Mouse (Mus musculus) spleen, embryonic (tissue): ENCODE measurements around the gene Cyfip2.

Experiments used
- CTCF ChIA-PET: fragments of 350-600 bp; sonication (Branson Sonifier 250); formaldehyde crosslinking; loops from one replicate; lab custom pipeline; 2022; lab: Charles Lee

Gene Cyfip2

DNA sequence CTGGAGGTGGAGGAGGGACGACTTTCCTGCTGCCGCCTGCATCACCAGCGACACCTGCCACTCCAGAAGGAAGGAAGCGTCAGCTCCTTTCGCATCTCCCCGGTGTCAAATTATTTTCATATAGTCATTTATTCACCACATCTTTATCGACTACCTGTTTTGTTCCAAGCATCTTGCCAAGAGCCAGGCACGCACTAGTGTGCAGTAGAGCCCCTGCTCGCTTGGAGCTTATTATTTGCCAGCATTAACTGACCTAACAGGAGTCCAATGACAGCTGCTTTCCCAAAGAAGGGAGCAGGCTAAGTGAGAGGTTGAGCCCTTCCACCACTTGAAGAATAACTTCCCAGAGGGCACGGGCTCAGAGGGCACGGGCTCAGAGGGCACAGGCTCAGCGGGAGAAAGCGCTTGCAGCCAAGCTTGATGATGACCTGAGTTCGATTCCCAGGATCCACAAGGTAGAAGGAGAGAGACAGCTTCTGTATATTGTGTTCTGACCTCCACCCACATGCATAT, at the start of gene Cyfip2:
Gene Cyfip2 (minus strand): TSS at position 337 of the 513 bp plus-strand sequence.
- CTCF ChIA-PET, result interaction anchor here (0.7 to 1.1 kb wide), 2 partner anchors 30 to 40 kb away, joined by 3 to 9 read pairs; no protein-coding TSS in a partner anchor

DNA sequence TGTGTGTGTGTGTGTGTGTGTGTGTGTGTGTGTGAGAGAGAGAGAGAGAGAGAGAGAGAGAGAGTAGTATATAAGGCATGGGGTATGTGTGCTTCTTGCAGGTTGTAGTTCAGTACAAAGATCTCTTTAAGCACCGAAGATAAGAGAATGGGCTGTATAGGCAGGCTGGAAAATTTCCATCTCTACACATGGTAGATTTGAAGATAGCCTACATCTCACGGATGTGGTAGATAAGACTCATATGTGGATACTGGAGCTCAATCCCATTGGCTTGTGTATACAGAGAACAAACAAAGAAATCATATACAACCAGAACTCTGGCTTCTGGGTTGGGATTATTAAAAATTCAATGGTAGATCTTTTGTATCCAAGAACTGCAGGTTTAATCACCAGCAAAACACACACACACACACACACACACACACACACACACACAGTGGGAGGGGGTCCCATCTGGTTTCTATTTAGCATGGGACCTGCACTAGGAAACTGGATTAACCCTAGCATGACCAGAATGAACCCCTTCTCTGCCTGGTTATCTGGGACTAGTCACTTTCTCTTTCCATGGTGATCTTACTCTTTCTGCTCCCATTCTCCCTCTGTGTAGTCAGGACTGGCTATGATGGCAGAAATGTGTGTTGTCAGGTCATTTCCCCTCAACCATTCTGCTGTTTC, 48.5 kb upstream of the Cyfip2 start:
- CTCF ChIA-PET, result no interaction called here

GRCm38 (mm10) chr11:46358369-46358768, 45.7 kb upstream of the Cyfip2 start:
- CTCF ChIA-PET, result interaction anchor here (0.6 kb wide), 1 partner anchor 295 kb away, joined by 4 read pairs; no protein-coding TSS in a partner anchor

- CTCF ChIA-PET, result interaction anchor here (0.6 to 1.1 kb wide), 2 partner anchors 13 to 28 kb away, joined by 3 read pairs; no protein-coding TSS in a partner anchor
These were observed 37.2 kb upstream of the Cyfip2 start for GRCm38 (mm10) chr11:46349681-46350410.

DNA sequence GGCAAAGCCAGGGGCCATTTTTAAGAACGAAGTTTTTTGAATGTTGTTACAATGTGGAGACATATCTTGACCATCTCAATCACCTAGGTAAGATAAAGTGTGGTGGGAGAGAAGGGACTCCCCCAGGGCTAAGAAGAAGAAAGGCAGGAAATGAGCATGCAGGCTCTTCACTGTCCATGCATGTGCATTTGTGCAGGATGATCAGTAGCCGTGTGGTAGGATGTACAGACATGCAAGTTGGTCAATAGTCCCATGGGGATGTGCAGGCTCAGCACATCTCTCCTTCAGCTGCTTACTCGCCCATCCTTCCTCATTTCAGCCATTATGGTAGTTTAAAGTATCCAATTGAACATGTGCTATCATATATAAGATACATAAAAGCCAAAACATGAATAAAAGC, 35.8 kb upstream of the Cyfip2 start:
- CTCF ChIA-PET, result interaction anchor here (0.6 to 0.7 kb wide), 2 partner anchors 15 to 52 kb away, joined by 3 to 5 read pairs; no protein-coding TSS in a partner anchor

DNA sequence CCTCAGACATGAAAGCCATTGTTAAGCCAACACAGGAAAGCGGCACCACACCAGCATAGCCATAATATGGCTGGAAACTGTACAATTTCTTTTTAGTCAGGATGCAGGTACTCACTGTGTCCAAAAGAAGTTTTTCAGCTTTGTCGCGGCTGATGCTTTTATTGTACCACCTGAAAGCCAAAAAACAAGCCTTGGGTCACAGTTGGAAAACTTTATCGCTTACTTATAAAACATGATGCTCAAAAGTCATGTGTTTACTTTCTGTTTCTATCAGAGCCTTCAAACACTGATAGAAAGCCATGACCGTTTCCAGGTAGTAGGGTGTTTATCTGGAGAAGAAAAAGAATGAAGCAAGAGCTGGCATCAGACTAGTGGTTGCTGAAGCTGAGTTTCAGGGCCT, 35.1 kb upstream of the Cyfip2 start:
- CTCF ChIA-PET, result interaction anchor here (0.7 kb wide), 1 partner anchor 16 kb away, joined by 3 read pairs; no protein-coding TSS in a partner anchor

DNA sequence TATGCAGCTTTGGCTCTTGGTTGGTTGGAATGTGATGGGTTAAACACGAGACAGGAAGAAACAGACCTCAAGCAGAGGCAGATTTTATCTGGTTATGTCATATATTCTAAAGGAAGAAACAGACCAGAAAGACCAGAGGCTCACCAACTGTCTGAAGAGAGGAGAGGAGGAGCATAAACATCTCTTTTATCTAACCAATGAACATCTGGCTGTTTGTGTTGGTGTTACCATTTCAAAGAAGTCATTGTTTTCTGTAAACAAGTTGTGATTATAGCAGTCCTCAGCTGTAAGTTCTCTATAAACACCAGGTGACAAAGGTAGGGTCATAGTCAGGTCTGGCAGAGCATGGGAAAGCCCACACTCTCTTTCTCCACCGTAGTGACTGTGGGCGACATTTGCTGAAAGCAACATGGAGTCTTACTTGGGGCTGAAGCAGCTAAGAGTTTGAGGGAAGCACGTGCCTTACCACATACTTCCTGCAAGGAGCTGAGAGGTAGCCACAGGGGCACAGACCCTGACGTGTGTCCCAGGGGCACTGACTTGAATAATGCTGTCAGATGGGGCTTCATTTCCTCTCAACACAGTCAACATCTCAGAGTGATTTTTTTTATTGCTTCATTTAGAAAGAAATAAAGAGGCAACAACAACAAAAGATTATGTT, 31.4 kb upstream of the Cyfip2 start:
- CTCF ChIA-PET, result interaction anchor here (1.5 kb wide), 1 partner anchor 16 kb away, joined by 3 read pairs; no protein-coding TSS in a partner anchor

- CTCF ChIA-PET, result interaction anchor here (1.0 kb wide), 1 partner anchor 17 kb away, joined by 3 read pairs; no protein-coding TSS in a partner anchor
These were observed 29.3 kb upstream of the Cyfip2 start for GRCm38 (mm10) chr11:46341960-46342359.

DNA sequence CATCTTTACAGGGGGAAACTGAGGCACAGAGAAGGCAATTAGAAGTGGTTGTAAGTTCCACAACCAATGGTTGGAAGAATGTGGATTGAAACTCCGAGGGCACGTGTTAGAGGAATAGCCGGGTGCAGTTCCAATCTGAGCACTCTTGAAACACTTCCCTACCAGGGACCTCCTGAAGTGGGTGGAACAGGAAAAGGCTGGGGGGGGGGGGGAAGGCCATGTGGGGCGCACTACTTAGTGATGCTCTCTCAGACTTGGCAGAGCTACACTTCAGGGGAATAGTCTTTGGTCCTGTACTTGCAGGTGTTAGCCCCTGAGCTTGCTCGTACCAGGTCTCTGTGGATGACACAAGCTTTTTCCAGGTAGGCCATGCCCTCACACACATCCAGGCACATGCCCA, 23.4 kb upstream of the Cyfip2 start:
- CTCF ChIA-PET, result no interaction called here

GRCm38 (mm10) chr11:46332217-46332616, 19.6 kb upstream of the Cyfip2 start:
- CTCF ChIA-PET, result interaction anchor here (0.7 kb wide), 2 partner anchors 274 to 459 kb away, joined by 4 to 7 read pairs; no protein-coding TSS in a partner anchor

DNA sequence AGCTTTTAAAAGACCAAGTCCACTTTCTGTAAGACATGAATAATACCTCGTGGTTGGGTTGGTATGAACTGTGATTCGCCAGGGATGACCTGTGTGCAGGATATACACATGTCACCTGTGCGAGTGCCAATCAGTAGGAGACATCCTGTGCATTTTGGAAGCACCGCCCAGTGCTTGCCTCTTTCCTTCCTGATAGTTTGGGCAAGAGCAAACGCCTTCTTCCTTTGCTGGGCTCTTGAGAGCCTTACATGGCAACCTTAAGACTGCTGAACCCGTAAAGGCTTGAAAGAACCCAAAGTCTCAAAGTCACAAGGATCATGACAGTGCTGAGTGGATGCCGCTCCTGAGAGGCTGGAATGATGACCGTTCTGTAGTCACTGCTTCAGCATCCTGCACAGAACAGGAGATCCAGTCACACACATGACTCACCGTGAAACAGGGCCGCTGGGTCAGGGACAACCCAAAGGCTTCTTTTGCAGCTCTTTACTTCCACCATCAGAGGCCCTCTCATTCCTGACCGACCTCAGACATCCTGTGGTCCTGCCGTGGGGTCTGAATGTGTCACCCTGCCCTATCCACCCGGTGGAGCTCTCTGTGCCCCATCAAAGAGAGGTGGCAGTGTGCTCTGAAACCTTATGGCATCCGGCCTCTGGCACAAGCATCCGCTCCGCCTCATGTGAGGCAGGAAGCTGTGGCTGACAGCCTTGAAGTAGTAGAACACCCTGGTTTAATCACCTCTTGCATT, 13.8 kb upstream of the Cyfip2 start:
- CTCF ChIA-PET, result interaction anchor here (0.6 to 1.3 kb wide), 4 partner anchors 9 to 50 kb away, joined by 3 to 6 read pairs (median 5); no protein-coding TSS in a partner anchor

- CTCF ChIA-PET, result no interaction called here
These were observed 8.9 kb upstream of the Cyfip2 start for GRCm38 (mm10) chr11:46321559-46321958.

GRCm38 (mm10) chr11:46314534-46314933, 1.9 kb upstream of the Cyfip2 start:
- CTCF ChIA-PET, result interaction anchor here (1.4 kb wide), 1 partner anchor 9 kb away, joined by 5 read pairs; no protein-coding TSS in a partner anchor

DNA sequence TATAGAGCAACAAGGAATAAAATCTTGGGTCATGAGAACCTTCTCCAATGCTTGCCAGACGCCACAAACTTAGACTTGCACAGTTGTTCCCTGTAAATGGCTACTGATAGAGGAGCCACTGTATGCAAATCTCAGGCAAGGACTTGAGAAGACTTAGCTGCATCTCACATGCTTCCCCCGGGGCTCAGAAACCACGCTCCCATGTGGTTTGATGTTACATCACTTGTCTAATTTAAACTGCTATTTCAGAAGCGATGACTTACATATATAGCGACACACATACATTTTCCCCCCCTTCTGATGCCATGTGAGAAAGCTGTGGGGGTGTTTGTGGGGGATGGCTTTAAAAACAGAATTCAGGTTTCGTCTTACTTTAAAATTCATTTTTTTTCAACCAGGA, 1.2 kb upstream of the Cyfip2 start:
- CTCF ChIA-PET, result interaction anchor here (0.7 kb wide), 1 partner anchor 53 kb away, joined by 3 read pairs; no protein-coding TSS in a partner anchor

GRCm38 (mm10) chr11:46311703-46312522, 746 bp downstream of the Cyfip2 start:
- CTCF ChIA-PET, result interaction anchor here (0.6 kb wide), 1 partner anchor 108 kb away, joined by 3 read pairs; no protein-coding TSS in a partner anchor

DNA sequence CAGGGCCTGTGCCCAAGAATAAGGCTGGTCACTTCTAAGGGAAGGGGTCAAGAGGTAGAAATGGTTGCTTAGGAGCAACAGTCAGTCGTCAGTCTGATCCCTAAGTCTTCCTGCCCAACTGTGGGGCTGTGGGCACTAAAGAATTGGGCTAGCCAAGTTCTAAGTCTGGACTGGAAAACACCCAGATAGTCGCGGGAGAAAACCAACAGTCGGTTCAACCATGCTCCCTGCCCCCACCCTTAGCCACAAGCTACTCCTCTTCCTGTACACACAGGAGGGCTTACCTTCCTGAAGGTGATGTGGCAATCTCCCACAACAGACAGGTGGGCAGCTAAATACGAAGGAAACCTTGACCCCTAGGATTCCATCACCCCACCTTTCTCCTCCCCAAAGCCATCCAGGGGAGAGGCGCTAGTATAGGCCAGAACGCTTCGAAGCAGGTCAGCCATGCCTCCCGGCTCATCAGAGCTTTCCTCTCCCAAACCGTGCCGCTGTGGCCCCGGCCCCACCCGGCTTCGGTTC, 1.4 kb downstream of the Cyfip2 start:
- CTCF ChIA-PET, result interaction anchor here (0.6 to 1.0 kb wide), 3 partner anchors 12 to 108 kb away, joined by 3 to 4 read pairs (median 4); no protein-coding TSS in a partner anchor

DNA sequence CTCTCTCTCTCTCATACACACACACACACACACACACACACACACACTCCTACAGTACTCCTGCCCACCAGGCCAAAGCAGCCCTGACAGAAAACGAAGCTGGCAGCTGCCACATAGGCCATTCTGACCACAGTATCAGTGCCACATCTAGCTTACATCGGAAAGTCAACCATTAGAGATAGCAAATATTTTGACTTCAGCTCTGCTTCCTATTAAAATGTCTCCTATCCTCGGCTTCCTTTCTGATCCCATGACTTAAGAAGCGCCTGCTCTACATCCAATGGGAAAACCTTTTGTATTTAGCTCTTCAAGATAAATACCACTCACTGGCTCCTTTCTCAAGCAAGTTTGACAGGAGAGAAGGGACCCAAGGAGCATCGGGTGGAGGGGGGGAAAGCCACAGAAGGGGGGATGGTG, 2.0 kb downstream of the Cyfip2 start:
- CTCF ChIA-PET, result interaction anchor here (0.6 to 1.0 kb wide), 4 partner anchors 11 to 97 kb away, joined by 3 to 7 read pairs (median 4); no protein-coding TSS in a partner anchor

GRCm38 (mm10) chr11:46309808-46310555, 2.7 kb downstream of the Cyfip2 start:
- CTCF ChIA-PET, result interaction anchor here (0.7 to 1.0 kb wide), 2 partner anchors 11 to 20 kb away, joined by 4 to 7 read pairs; no protein-coding TSS in a partner anchor
